Mouse (Mus musculus) urinary bladder, adult 2 months (tissue): ENCODE results near the gene Sars. TPM values are rescaled to one million over a fixed set of nuclear protein-coding genes. Genes with fewer than 3 reads are reported as not detected.

Experiments used
- DNase-seq: peaks from one replicate; pipeline ENCODE4 v3.0.0; 2022; ENCODE audit warnings: low spot score
- polyA plus RNA-seq: library from polyadenylated mRNA; depleted of rRNA; stranded (reverse); fragments of >200 nt; gene quantifications from 2 replicates; pipeline ENCODE4 v1.2.3, GENCODE M21; 2012; rRNA removed

Sars gene
- 64.1 and 86.7 TPM in 2 replicates for polyA plus RNA-seq

GRCm38 (mm10) chr3:108444698-108445365 is at the start of gene Sars:
TSS of gene Sars (minus strand) at chr3:108445209.
- peak; percentile 76 for DNase-seq

- DNase-seq, result no peak
Observed at GRCm38 (mm10) chr3:108489968-108490367, 45.0 kb upstream of the Sars start.

GRCm38 (mm10) chr3:108484749-108485148 is 39.7 kb upstream of the Sars start:
- no peak for DNase-seq

- DNase-seq, result no peak
Observed at GRCm38 (mm10) chr3:108478800-108479199, 33.8 kb upstream of the Sars start.

GRCm38 (mm10) chr3:108476761-108477619 is 32.0 kb upstream of the Sars start:
- no peak for DNase-seq

GRCm38 (mm10) chr3:108475496-108475895 is 30.5 kb upstream of the Sars start:
- DNase-seq, result no peak

GRCm38 (mm10) chr3:108474969-108475368 is 30.0 kb upstream of the Sars start:
- no peak for DNase-seq

- DNase-seq, result no peak
Observed at GRCm38 (mm10) chr3:108467760-108468159, 22.8 kb upstream of the Sars start.

GRCm38 (mm10) chr3:108466425-108466824 is 21.4 kb upstream of the Sars start:
- peak; percentile 50 for DNase-seq

GRCm38 (mm10) chr3:108458866-108459265 is 13.9 kb upstream of the Sars start:
- peak; percentile 31 for DNase-seq

- peak; percentile 31 for DNase-seq
Observed at GRCm38 (mm10) chr3:108458380-108458779, 13.4 kb upstream of the Sars start.

GRCm38 (mm10) chr3:108454172-108454571 is 9.2 kb upstream of the Sars start:
- no peak for DNase-seq

- DNase-seq, result no peak
Observed at GRCm38 (mm10) chr3:108451969-108452368, 7.0 kb upstream of the Sars start.

GRCm38 (mm10) chr3:108445366-108445705 is 327 bp upstream of the Sars start:
- no peak for DNase-seq

- DNase-seq, result no peak
Observed at GRCm38 (mm10) chr3:108444029-108444428, 980 bp downstream of the Sars start.

GRCm38 (mm10) chr3:108436380-108436714 is 8.7 kb downstream of the Sars start:
- no peak for DNase-seq

- no peak for DNase-seq
Observed at GRCm38 (mm10) chr3:108435701-108436379, 9.2 kb downstream of the Sars start.

- DNase-seq, result no peak
Observed at GRCm38 (mm10) chr3:108433881-108434495, 11.0 kb downstream of the Sars start.

- no peak for DNase-seq
Observed at GRCm38 (mm10) chr3:108433188-108433880, 11.7 kb downstream of the Sars start.

- no peak for DNase-seq
Observed at GRCm38 (mm10) chr3:108432542-108433187, 12.3 kb downstream of the Sars start.

- DNase-seq, result no peak
Observed at GRCm38 (mm10) chr3:108425624-108426018, 19.4 kb downstream of the Sars start.
